Mouse (Mus musculus) ES-Bruce4 (cell line): ENCODE measurements around the gene Hist1h3f.

Experiments
- CTCF ChIP-seq: IDR thresholded peaks from one replicate; pipeline ENCODE4 v1.8.1; 2011; ENCODE audit warnings: low read depth, low read length
- EP300 ChIP-seq: IDR thresholded peaks from 2 replicates; pipeline ENCODE4 v1.6.1; 2011; ENCODE audit warnings: low read depth, low read length; ENCODE audit not compliant: insufficient read depth
- POLR2A ChIP-seq: IDR thresholded peaks from one replicate; pipeline ENCODE4 v1.8.1; 2011; ENCODE audit warnings: low read length; ENCODE audit not compliant: insufficient read depth

- no peak for TF ChIP-seq CTCF
- TF ChIP-seq POLR2A, result no peak
- no peak for TF ChIP-seq EP300
Observed at GRCm38 (mm10) chr13:23519416-23519815, 24.4 kb upstream of the Hist1h3f start.
